Mouse (Mus musculus) liver, embryonic 14.5 days (tissue): ENCODE results near the gene Wwc1. TPM values are rescaled to one million over a fixed set of nuclear protein-coding genes. Genes with fewer than 3 reads are reported as not detected.

Source experiments
- ATAC-seq: fragments of 200-750 bp; cut with Nextera tagmentation; 2 replicates; pipeline ENCODE4 v1.8.0; 2017; ENCODE audit warnings: moderate number of reproducible peaks, mild to moderate bottlenecking, moderate library complexity; ENCODE audit not compliant: insufficient read depth
- DNase-seq, 3 experiments: peaks; one replicate each; pipeline ENCODE4 v3.0.0-alpha.2; 2012 to 2013; ENCODE audit warnings: low read depth in 3 of 3, low spot score in 3 of 3
- H3K27ac ChIP-seq: fragments of 300-500 bp; sonication (generic); 2 replicates; pipeline ENCODE4 v1.5.1; 2014; ENCODE audit warnings: moderate library complexity, mild to moderate bottlenecking, control low read depth, inconsistent platforms
- H3K27me3 ChIP-seq: fragments of 300-500 bp; sonication (generic); 2 replicates; pipeline ENCODE4 v1.6.1; 2014; ENCODE audit warnings: mild to moderate bottlenecking, low read length, moderate library complexity; ENCODE audit not compliant: control insufficient read depth, insufficient read depth
- H3K36me3 ChIP-seq: fragments of 300-500 bp; sonication (generic); replicated peaks from 2 replicates; pipeline ENCODE4 v1.6.1; 2014; ENCODE audit warnings: low read depth; ENCODE audit not compliant: control insufficient read depth, insufficient read depth
- H3K4me1 ChIP-seq, 2 experiments: fragments of 200-500 bp in 1 of 2; fragments of 300-500 bp in 1 of 2; sonication (generic) in 1 of 2; replicated peaks; 2 replicates each; pipeline ENCODE4 v1.6.1; 2012 to 2014; ENCODE audit warnings: antibody characterized with exemption in 1 of 2, inconsistent platforms in 1 of 2, low read length in 1 of 2; ENCODE audit not compliant: control insufficient read depth in 2 of 2, insufficient read depth in 2 of 2
- H3K4me2 ChIP-seq: fragments of 300-500 bp; sonication (generic); 2 replicates; pipeline ENCODE4 v1.6.1; 2014; ENCODE audit warnings: low read depth, mild to moderate bottlenecking, control low read depth, moderate library complexity
- H3K4me3 ChIP-seq, 2 experiments: fragments of 200-500 bp in 1 of 2; fragments of 300-500 bp in 1 of 2; sonication (generic) in 1 of 2; 2 replicates each; pipeline ENCODE4 v1.5.1; 2012 to 2014; ENCODE audit warnings: low read depth in 2 of 2, low read length in 2 of 2, mild to moderate bottlenecking in 2 of 2, control low read depth in 1 of 2, inconsistent platforms in 1 of 2, moderate library complexity in 1 of 2; ENCODE audit not compliant: insufficient read depth in 1 of 2
- H3K9ac ChIP-seq: fragments of 300-500 bp; sonication (generic); replicated peaks from 2 replicates; pipeline ENCODE4 v1.6.1; 2014; ENCODE audit warnings: mild to moderate bottlenecking, control low read depth, moderate library complexity
- H3K9me3 ChIP-seq: fragments of 300-500 bp; sonication (generic); 2 replicates; pipeline ENCODE4 v1.6.1; 2016; ENCODE audit warnings: low read length, mixed read lengths; ENCODE audit not compliant: control insufficient read depth
- CTCF ChIP-seq: IDR thresholded peaks from 2 replicates; pipeline ENCODE4 v1.5.1; 2016; ENCODE audit warnings: antibody characterized with exemption, low read depth, control low read depth
- EP300 ChIP-seq: IDR thresholded peaks from 2 replicates; pipeline ENCODE4 v1.6.1; 2016; ENCODE audit warnings: antibody characterized with exemption, low read depth
- WGBS: fragments of 180-500 bp; shearing (Covaris S2); extraction: QIAGEN DNeasy Blood & Tissue Kit; methylation state at CpG from one replicate; pipeline ENCODE4 v1.1.7; 2014; ENCODE audit not compliant: insufficient replicate concordance; 5-methylcytosine and 5-hydroxymethylcytosine counted together
- polyA plus RNA-seq, 2 experiments: library from polyadenylated mRNA; depleted of rRNA in 1 of 2; stranded (reverse) in 1 of 2; unstranded in 1 of 2; fragments of >200 nt; fragmentation: Nextera tagmentation in 1 of 2; extraction: Ambion mirVana in 1 of 2; gene quantifications; 2 replicates each; pipeline versions ENCODE4 v1.2.1 to v1.2.3; 2012 to 2014

The Wwc1 gene
- polyA plus RNA-seq, 2 experiments: 0.65 to 2.5 TPM

DNA sequence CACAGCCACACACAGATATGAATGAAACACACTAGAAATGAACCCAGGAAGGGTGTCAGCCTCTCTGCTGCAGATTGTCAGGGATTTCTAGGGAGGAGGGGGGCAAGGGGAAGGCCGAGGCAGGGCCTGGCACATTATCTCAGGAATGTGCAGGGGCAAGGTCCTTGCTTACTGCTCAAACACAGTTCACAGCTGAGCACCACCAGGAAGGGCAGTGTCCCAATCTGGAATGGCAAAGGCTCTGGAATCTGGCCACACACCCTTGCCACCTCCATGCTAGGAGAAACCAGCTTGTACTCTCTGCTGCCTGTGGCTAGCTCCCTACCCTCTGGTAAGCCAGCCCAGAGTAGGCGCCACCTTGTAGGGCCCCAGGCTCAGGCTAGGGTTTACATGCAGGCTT, 16.8 kb downstream of the Wwc1 start:
- no peak for TF ChIP-seq EP300
- no peak for TF ChIP-seq CTCF
- WGBS: 36% methylated on average over 2 of the region's 2 CpGs
- DNase-seq (no peak), ATAC-seq (no peak)
- Histone ChIP-seq H3K9me3 (no peaks in the 10 kb centered on the region), H3K27ac (no peak overlapping the region), H3K36me3 (no peaks in the 10 kb centered on the region), H3K4me3 (no peak overlapping the region), H3K27me3 (no peaks in the 10 kb centered on the region), H3K4me2 (no peak overlapping the region), H3K4me1 (no peaks in the 10 kb centered on the region), H3K9ac (no peak overlapping the region)

DNA sequence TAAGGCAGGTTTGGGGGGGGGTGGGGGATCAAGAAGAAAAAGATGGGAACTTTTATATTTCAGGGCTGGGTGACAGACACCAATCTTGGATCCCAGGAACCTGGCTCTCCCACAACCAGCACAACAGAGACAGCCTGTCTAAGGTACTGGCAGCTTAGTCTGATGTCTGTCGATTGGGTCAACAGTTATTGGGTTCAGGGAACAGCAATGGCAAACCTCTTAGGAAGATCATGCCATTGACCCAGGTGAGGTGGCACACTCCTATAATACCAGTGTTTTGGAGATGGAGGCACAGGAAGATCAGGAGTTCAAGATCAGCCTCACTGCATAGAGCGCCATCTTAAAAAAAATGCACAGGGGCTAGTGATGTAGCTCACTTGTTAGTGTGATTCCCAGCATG, 17.9 kb downstream of the Wwc1 start:
- no peak overlapping the region for H3K27ac ChIP-seq
- ATAC-seq (no peak), DNase-seq (no peak)
- H3K9me3 ChIP-seq: no peaks in the 10 kb centered on the region
- no peak overlapping the region for H3K4me3 ChIP-seq
- no peaks in the 10 kb centered on the region for H3K36me3 ChIP-seq
- no peaks in the 10 kb centered on the region for H3K4me1 ChIP-seq
- H3K27me3 ChIP-seq: no peaks in the 10 kb centered on the region
- no peak overlapping the region for H3K9ac ChIP-seq
- 51% methylated on average over 2 of the region's 2 CpGs for WGBS
- TF ChIP-seq EP300 (no peak), CTCF (no peak)
- H3K4me2 ChIP-seq: no peak overlapping the region

DNA sequence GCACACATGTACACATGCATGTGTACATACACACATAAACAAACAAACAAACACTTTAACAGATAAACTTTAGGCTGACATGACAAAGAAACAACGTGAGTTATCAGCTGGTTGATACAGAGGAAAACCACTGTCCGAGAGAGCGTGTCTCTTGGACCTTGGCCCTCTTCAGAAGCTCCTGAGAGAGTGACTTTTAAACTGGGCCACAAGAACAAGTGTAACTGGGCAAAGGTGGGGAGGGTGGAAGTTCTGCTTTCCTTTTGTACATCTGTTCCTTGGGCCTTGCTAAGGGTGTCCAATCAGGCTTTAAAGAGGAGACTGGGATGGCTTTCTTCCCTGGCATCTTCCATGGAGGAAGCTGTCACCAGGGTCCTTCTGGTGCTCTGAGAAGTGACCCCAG, 21.1 kb downstream of the Wwc1 start:
- ATAC-seq (no peak), DNase-seq (no peak)
- no peak overlapping the region for H3K4me3 ChIP-seq
- no peaks in the 10 kb centered on the region for H3K4me1 ChIP-seq
- no peaks in the 10 kb centered on the region for H3K36me3 ChIP-seq
- no peaks in the 10 kb centered on the region for H3K27me3 ChIP-seq
- no peak overlapping the region for H3K27ac ChIP-seq
- WGBS: 55% methylated on average over 3 of the region's 3 CpGs
- no peaks in the 10 kb centered on the region for H3K9me3 ChIP-seq
- no peak overlapping the region for H3K4me2 ChIP-seq
- TF ChIP-seq CTCF (no peak), EP300 (no peak)
- H3K9ac ChIP-seq: no peak overlapping the region

DNA sequence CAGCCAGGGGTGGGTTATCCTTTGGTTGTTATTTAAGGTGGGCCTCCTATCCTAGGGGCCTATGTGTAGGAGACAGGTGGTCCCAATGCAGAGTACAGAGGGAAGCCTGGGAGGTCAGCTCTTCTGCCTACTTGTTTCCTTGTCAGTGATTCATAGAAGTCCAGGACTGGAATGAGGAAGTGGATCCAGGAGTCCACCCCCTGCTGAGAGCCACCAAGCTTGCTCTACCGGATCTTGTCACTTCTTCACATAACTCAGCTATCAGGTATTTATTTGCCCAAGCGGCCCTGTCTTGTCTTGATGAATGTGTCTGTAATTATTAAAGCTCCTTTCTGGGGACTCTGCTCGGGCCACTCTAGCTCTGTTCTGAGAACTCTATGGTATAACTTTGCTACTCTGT, 24.8 kb downstream of the Wwc1 start:
- TF ChIP-seq CTCF (no peak), EP300 (no peak)
- Histone ChIP-seq H3K9ac (no peak overlapping the region), H3K9me3 (no peaks in the 10 kb centered on the region), H3K4me1 (no peaks in the 10 kb centered on the region; a peak in 1 of 4 replicates), H3K27ac (no peak overlapping the region), H3K4me3 (no peak overlapping the region), H3K4me2 (no peak overlapping the region), H3K36me3 (no peaks in the 10 kb centered on the region), H3K27me3 (no peaks in the 10 kb centered on the region)
- DNase-seq (no peak), ATAC-seq (no peak)
- WGBS: 42% methylated on average over 3 of the region's 3 CpGs

DNA sequence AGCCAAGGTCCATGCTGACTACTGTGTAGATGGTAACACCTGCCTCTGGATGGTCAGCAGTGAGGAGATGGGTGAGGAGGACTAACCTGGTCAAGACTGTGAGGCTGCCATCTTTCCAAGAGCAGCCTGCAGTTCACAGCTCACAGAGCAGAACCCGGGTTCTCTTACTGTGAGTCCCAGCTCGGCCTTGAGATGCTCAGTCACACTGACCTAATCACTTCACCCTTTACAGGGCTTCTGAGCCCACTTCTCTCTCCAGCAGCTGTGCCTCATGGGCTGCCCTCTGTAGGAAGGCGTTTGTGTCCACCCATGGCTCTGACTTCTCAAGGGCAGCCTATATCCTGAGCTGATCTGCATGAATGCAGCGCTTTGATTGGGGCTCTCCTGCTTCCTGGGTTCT, 27.1 kb downstream of the Wwc1 start:
- Histone ChIP-seq H3K9me3 (no peaks in the 10 kb centered on the region), H3K4me3 (no peak overlapping the region), H3K9ac (no peak overlapping the region), H3K36me3 (no peaks in the 10 kb centered on the region), H3K4me2 (no peak overlapping the region), H3K27ac (no peak overlapping the region), H3K4me1 (peaks cover 0 to 6% of the 10 kb centered on the region in 2 experiments; a peak in 2 of 4 replicates), H3K27me3 (no peaks in the 10 kb centered on the region)
- ATAC-seq (no peak), DNase-seq (no peak)
- TF ChIP-seq CTCF: no peak
- TF ChIP-seq EP300: no peak
- WGBS: 63% methylated on average over 4 of the region's 4 CpGs

DNA sequence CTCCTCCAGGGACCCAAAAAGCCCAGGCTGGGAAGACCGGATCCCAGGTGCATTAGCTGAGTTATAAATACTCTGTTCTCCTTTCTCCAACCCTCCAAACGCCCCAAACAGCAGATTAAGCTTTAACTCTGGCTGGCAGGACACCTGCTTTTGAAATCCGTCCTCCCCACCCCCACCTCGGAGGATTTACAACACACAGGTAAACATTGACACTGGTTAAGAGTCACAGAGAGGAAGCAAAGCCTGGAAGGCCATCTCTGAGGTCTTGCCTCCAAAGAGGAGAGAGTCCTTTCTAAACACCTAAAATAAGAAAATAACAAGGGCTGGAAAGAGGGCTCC, 28.6 kb downstream of the Wwc1 start:
- ATAC-seq (peak; percentile 69), DNase-seq (peak in 2 of 3 experiments; percentile 20 to 32)
- H3K4me1 ChIP-seq: peaks cover 0 to 6% of the 10 kb centered on the region in 2 experiments; a peak in 2 of 4 replicates
- no peaks in the 10 kb centered on the region for H3K9me3 ChIP-seq
- no peak for TF ChIP-seq EP300
- no peak for TF ChIP-seq CTCF
- H3K4me2 ChIP-seq: no peak overlapping the region
- no peak overlapping the region; the same call in 1 of the 2 replicates for H3K27ac ChIP-seq
- no peak overlapping the region for H3K9ac ChIP-seq
- no peaks in the 10 kb centered on the region for H3K27me3 ChIP-seq
- 27% methylated on average over 4 of the region's 4 CpGs for WGBS
- H3K36me3 ChIP-seq: no peaks in the 10 kb centered on the region
- H3K4me3 ChIP-seq: no peak overlapping the region
